Mouse (Mus musculus) heart, embryonic 13.5 days (tissue): Measurements from ENCODE around the gene Lpcat1. TPM values are rescaled to one million over a fixed set of nuclear protein-coding genes. Genes with fewer than 3 reads are reported as not detected.
A peak's percentile ranks its signal among the peaks of the same experiment; 100 is the strongest.

ENCODE experiments used
- ATAC-seq: fragments of 200-750 bp; cut with Nextera tagmentation; 2 replicates; pipeline ENCODE4 v1.8.0; 2017; ENCODE audit warnings: moderate TSS enrichment; ENCODE audit not compliant: insufficient number of reproducible peaks, low FRiP score, low TSS enrichment; ENCODE audit errors: extremely low read depth
- H3K27ac ChIP-seq: fragments of 300-500 bp; sonication (generic); replicated peaks from 2 replicates; pipeline ENCODE4 v1.5.1; 2015; ENCODE audit warnings: moderate library complexity, mild to moderate bottlenecking, inconsistent platforms
- H3K27me3 ChIP-seq: fragments of 300-500 bp; sonication (generic); replicated peaks from 2 replicates; pipeline ENCODE4 v1.6.1; 2015; ENCODE audit warnings: mild to moderate bottlenecking, inconsistent platforms
- H3K36me3 ChIP-seq: fragments of 300-500 bp; sonication (generic); 2 replicates; pipeline ENCODE4 v1.6.1; 2015; ENCODE audit warnings: mild to moderate bottlenecking, inconsistent platforms
- H3K4me1 ChIP-seq: fragments of 300-500 bp; sonication (generic); 2 replicates; pipeline ENCODE4 v1.6.1; 2015; ENCODE audit warnings: inconsistent platforms
- H3K4me2 ChIP-seq: fragments of 300-500 bp; sonication (generic); 2 replicates; pipeline ENCODE4 v1.6.1; 2015; ENCODE audit warnings: inconsistent platforms, mild to moderate bottlenecking, moderate library complexity
- H3K4me3 ChIP-seq: fragments of 300-500 bp; sonication (generic); 2 replicates; pipeline ENCODE4 v1.5.1; 2015; ENCODE audit warnings: moderate library complexity, mild to moderate bottlenecking, inconsistent platforms
- H3K9ac ChIP-seq: fragments of 300-500 bp; sonication (generic); 2 replicates; pipeline ENCODE4 v1.6.1; 2015; ENCODE audit warnings: inconsistent platforms, mild to moderate bottlenecking, moderate library complexity
- H3K9me3 ChIP-seq: fragments of 300-500 bp; sonication (generic); 2 replicates; pipeline ENCODE4 v1.6.1; 2016; ENCODE audit warnings: inconsistent platforms
- WGBS: fragments of 180-500 bp; shearing (Covaris S2); methylation state at CpG from one replicate; pipeline ENCODE4 v1.1.7; 2015; ENCODE audit warnings: mixed read lengths; 5-methylcytosine and 5-hydroxymethylcytosine counted together
- polyA plus RNA-seq: library from polyadenylated mRNA; unstranded; fragments of >200 nt; fragmentation: Nextera tagmentation; extraction: Ambion mirVana; gene quantifications from 2 replicates; pipeline ENCODE4 v1.2.1, GENCODE M21; 2015

Lpcat1 gene
- polyA plus RNA-seq, 1 experiment from 2014 or later: 16.0 TPM

GRCm38 (mm10) chr13:73536824-73537223 is 69.8 kb downstream of the Lpcat1 start:
- Histone ChIP-seq H3K36me3 (no peaks in the 10 kb centered on the region), H3K4me1 (peaks cover 14% of the 10 kb centered on the region), H3K9ac (peak overlapping the region; percentile 68), H3K4me2 (peak overlapping the region; percentile 87), H3K27me3 (peaks cover 72% of the 10 kb centered on the region), H3K4me3 (peak overlapping the region; percentile 56), H3K9me3 (no peaks in the 10 kb centered on the region), H3K27ac (no peak overlapping the region)
- WGBS: 16% methylated on average over 13 of the region's 13 CpGs
- ATAC-seq: no peak

GRCm38 (mm10) chr13:73564201-73564600 is 97.2 kb downstream of the Lpcat1 start:
- H3K27me3 ChIP-seq: peaks cover 33% of the 10 kb centered on the region
- no peaks in the 10 kb centered on the region for H3K9me3 ChIP-seq
- H3K36me3 ChIP-seq: no peaks in the 10 kb centered on the region
- WGBS: 74% methylated on average over 5 of the region's 5 CpGs
- no peak overlapping the region for H3K9ac ChIP-seq
- no peak overlapping the region for H3K4me3 ChIP-seq
- H3K4me2 ChIP-seq: no peak overlapping the region
- ATAC-seq: no peak
- no peak overlapping the region for H3K27ac ChIP-seq
- no peaks in the 10 kb centered on the region for H3K4me1 ChIP-seq

Other genes with a start within 250 kb of the Lpcat1 start
- gene Irx4, start 206.7 kb upstream of the Lpcat1 start, polyA plus RNA-seq: 45.9 and 50.1 TPM in 2 replicates
- gene Mrpl36, start 138.7 kb upstream of the Lpcat1 start, polyA plus RNA-seq: 152 and 174 TPM in 2 replicates
- gene Ndufs6, start 138.7 kb upstream of the Lpcat1 start, polyA plus RNA-seq: 642 and 746 TPM in 2 replicates
- 0.20 TPM in 1 of 2 replicates, not detected in the other for gene Slc6a3, start 69.5 kb downstream of the Lpcat1 start, polyA plus RNA-seq
- gene Clptm1l, start 136.8 kb downstream of the Lpcat1 start, polyA plus RNA-seq: 93.5 and 111 TPM in 2 replicates
- gene Tert, start 159.7 kb downstream of the Lpcat1 start, polyA plus RNA-seq: 2.1 and 2.4 TPM in 2 replicates
- not detected in 2 replicates for gene Slc6a18, start 210.8 kb downstream of the Lpcat1 start, polyA plus RNA-seq
- not detected in 2 replicates for gene Slc6a19, start 237.7 kb downstream of the Lpcat1 start, polyA plus RNA-seq